Mouse (Mus musculus): ENCODE results near the gene Glyctk. TPM values are rescaled to one million over a fixed set of nuclear protein-coding genes. Genes with fewer than 3 reads are reported as not detected.

Gene Glyctk
- polyA plus RNA-seq, 1 experiment from 2014 or later = 1.5 TPM

DNA sequence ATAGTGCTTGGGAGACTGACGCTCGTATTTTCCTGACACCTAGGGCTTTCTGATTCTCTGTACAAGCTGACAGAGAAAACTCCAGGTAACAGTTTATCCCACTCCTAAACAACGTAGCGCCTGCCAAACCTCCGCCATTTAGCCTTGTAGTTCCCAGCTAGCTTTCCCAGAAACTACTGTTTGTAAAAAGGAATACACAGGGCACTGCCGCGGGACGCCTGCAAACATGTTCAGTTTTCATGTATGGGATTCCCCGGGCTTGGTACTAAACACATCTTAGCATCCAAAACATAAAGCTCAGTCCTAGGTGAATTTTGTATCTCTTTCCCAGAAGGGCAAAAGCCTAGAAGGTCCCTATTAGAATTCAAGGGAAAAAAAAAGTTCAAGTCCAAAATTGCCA lies 1.3 kb upstream of the Glyctk start:
- no peak overlapping the region for H3K27ac ChIP-seq (ENCODE audit: low read depth)
- no peak overlapping the region for H3K9ac ChIP-seq
- DNase-seq = no peak
- no peaks in the 10 kb centered on the region for H3K27me3 ChIP-seq (ENCODE audit: insufficient read depth, low read length)
- no peak for TF ChIP-seq CTCF (IDR thresholded peaks at IDR 0.05; ENCODE audit: low read depth)
- ATAC-seq (ENCODE audit: insufficient read depth) = no peak
- no peaks in the 10 kb centered on the region for H3K36me3 ChIP-seq (ENCODE audit: insufficient read depth)
- peak overlapping the region; percentile 63 for H3K4me2 ChIP-seq
- peak overlapping the region; percentile 55; the same call in 1 of the 2 replicates for H3K4me3 ChIP-seq (ENCODE audit: low read depth, low read length)
- 77% methylated on average over 9 of the region's 9 CpGs for WGBS
- H3K9me3 ChIP-seq (ENCODE audit: low read depth, low read length) = no peaks in the 10 kb centered on the region
- no peaks in the 10 kb centered on the region; the same call in 1 of the 2 replicates for H3K4me1 ChIP-seq (ENCODE audit: insufficient read depth)

DNA sequence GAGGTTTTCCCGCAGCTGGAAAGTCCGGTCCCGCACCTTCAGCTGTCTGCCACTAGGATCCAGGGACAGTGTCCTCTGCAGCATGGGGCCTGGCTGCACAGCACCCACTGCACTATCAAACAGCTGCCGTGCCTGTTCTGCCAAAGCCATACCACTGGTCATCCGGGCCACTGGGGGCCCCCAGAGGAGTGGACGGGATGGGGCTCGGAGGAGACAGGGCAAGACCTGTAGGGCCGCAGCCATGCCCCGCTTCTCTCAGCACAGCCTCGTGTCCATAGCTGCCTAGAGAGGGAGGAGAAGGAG lies 364 bp downstream of the Glyctk start:
- Histone ChIP-seq H3K4me3 (ENCODE audit: low read depth, low read length) (no peak overlapping the region), H3K9me3 (ENCODE audit: low read depth, low read length) (no peaks in the 10 kb centered on the region), H3K27me3 (ENCODE audit: insufficient read depth, low read length) (no peaks in the 10 kb centered on the region), H3K36me3 (ENCODE audit: insufficient read depth) (no peaks in the 10 kb centered on the region), H3K9ac (no peak overlapping the region), H3K4me2 (no peak overlapping the region), H3K4me1 (ENCODE audit: insufficient read depth) (no peaks in the 10 kb centered on the region; the same call in 1 of the 2 replicates), H3K27ac (ENCODE audit: low read depth) (no peak overlapping the region)
- DNase-seq (no peak), ATAC-seq (ENCODE audit: insufficient read depth) (no peak)
- WGBS = 82% methylated on average over 10 of the region's 10 CpGs
- TF ChIP-seq CTCF (IDR thresholded peaks at IDR 0.05; ENCODE audit: low read depth) = no peak; the same call in 1 of the 2 replicates

DNA sequence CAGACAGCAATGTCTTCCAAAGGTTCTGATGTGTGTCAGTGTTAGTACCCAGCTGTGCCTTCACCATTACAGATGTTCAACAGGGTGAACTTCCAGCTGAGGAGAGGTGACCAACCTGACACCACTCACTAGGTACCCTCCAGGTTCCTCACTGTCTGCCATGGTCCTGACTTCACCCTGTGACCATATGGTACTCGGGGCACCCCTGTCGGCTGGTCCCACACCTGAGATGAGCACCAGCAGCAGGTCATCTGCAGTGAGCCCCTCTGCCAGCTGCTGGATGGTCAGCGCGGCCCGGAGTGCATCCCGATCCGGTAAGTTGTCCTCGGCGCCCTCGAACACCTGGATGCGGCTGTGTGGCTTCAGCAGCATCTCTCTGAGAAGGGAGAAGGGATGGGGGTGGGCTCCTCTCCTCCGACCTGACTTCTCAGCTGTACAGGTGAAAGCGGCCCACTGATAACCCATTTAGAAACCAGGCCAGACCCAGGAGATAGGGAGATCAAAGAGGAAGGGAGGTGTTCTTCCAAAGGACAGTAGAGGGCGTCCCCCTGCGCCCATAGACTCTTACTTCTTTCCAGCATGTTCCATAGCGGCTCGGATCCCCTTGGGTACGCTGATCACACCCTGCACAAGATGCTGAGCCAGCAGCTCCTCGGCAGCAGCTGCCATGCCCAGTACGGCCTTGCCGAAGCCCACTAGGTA lies 866 bp downstream of the Glyctk start:
- H3K27ac ChIP-seq (ENCODE audit: low read depth) = no peak overlapping the region
- no peak for DNase-seq

DNA sequence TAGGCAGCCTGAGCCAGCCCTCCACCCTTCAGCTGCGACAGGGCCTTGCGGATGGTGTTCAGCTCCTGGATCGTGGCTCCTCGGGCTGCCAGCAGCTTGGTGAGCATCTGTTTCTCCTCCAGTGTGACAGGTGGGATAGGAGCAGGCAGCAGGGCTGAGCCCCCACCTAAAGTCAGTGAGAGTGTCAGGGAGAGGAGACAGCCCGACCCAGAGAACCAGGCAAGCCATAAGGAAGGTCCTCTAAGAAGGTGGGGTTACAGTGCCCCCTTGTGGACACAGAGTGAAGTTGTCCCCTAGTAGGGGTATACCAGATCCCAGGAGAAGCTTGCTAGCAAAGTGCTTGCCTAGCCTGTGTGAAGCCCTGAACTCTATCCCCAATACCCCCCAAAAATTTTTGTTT lies 1.5 kb downstream of the Glyctk start:
- Histone ChIP-seq H3K4me1 (ENCODE audit: insufficient read depth) (no peaks in the 10 kb centered on the region; the same call in 1 of the 2 replicates), H3K27me3 (ENCODE audit: insufficient read depth, low read length) (no peaks in the 10 kb centered on the region), H3K4me2 (no peak overlapping the region), H3K36me3 (ENCODE audit: insufficient read depth) (no peaks in the 10 kb centered on the region), H3K27ac (ENCODE audit: low read depth) (no peak overlapping the region), H3K4me3 (ENCODE audit: low read depth, low read length) (no peak overlapping the region), H3K9ac (no peak overlapping the region), H3K9me3 (ENCODE audit: low read depth, low read length) (no peaks in the 10 kb centered on the region)
- ATAC-seq (ENCODE audit: insufficient read depth) (peak; percentile 47), DNase-seq (peak; percentile 75)
- 41% methylated on average over 5 of the region's 5 CpGs for WGBS
- TF ChIP-seq CTCF (IDR thresholded peaks at IDR 0.05; ENCODE audit: low read depth) = peak; percentile 82

More for the DNA sequence above, 866 bp downstream of the Glyctk start:
- H3K27me3 ChIP-seq (ENCODE audit: insufficient read depth, low read length) = no peaks in the 10 kb centered on the region
- no peaks in the 10 kb centered on the region for H3K36me3 ChIP-seq (ENCODE audit: insufficient read depth)
- H3K9ac ChIP-seq = no peak overlapping the region
- H3K4me1 ChIP-seq (ENCODE audit: insufficient read depth) = no peaks in the 10 kb centered on the region; the same call in 1 of the 2 replicates
- WGBS = 79% methylated on average over 21 of the region's 21 CpGs
- ATAC-seq (ENCODE audit: insufficient read depth) = no peak
- no peak overlapping the region for H3K4me3 ChIP-seq (ENCODE audit: low read depth, low read length)
- no peak overlapping the region for H3K4me2 ChIP-seq
- 0 out of 2 replicates have a peak, but pooled peaks have one; percentile 15 for TF ChIP-seq CTCF (IDR thresholded peaks at IDR 0.05; ENCODE audit: low read depth)
- no peaks in the 10 kb centered on the region for H3K9me3 ChIP-seq (ENCODE audit: low read depth, low read length)

DNA sequence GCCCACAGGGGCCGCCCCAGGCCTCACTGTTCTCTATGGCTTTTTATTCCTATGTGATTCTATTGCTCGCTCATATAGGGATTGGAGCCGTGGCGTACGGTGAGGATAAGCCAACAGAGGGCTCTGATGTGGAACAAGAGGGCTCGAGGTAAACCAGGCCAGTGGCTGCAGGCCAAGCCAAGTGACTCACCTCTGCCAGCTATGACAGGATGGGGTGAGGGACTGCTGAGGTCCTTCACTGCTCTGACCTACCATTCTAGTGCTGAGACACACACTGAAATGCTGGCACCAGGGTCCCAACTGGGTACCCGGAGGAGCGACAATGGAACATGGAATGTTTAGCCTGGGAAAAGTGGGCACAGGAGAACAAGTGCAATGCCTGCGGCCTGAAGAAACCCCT lies 3.8 kb downstream of the Glyctk start:
- Histone ChIP-seq H3K9me3 (ENCODE audit: low read depth, low read length) (no peaks in the 10 kb centered on the region), H3K4me2 (no peak overlapping the region), H3K9ac (no peak overlapping the region), H3K27me3 (ENCODE audit: insufficient read depth, low read length) (peaks cover 17% of the 10 kb centered on the region), H3K36me3 (ENCODE audit: insufficient read depth) (no peaks in the 10 kb centered on the region), H3K27ac (ENCODE audit: low read depth) (no peak overlapping the region), H3K4me1 (ENCODE audit: insufficient read depth) (no peaks in the 10 kb centered on the region), H3K4me3 (ENCODE audit: low read depth, low read length) (no peak overlapping the region)
- no peak for DNase-seq
- no peak for ATAC-seq (ENCODE audit: insufficient read depth)
- WGBS = 81% methylated on average over 9 of the region's 9 CpGs
- no peak for TF ChIP-seq CTCF (IDR thresholded peaks at IDR 0.05; ENCODE audit: low read depth)

DNA sequence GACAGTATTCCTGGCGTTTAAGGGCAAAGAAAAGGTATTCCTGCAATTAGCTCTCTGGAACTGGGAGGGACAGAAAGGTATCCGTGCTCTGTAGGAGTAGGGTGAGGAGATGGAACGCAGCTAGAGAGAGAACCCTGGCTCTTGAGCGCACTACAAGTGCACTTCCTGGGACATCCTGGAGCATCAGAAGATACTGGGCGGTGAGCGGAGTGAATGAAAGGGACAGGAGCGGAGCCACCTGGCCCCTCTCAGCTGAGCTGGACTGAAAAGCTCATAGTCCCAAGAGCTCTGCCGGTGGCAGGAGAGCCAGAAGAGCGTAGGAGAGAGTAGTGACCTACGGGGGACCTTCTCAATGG lies 8.6 kb downstream of the Glyctk start:
- H3K27me3 ChIP-seq (ENCODE audit: insufficient read depth, low read length) = peaks cover 40% of the 10 kb centered on the region
- peak overlapping the region; percentile 34 for H3K4me3 ChIP-seq (ENCODE audit: low read depth, low read length)
- H3K9ac ChIP-seq = 0 out of 2 replicates have a peak overlapping the region, but pooled peaks have one; percentile 6
- 20% methylated on average over 10 of the region's 10 CpGs for WGBS
- no peak for TF ChIP-seq CTCF (IDR thresholded peaks at IDR 0.05; ENCODE audit: low read depth)
- peak overlapping the region; percentile 65 for H3K4me2 ChIP-seq
- H3K4me1 ChIP-seq (ENCODE audit: insufficient read depth) = no peaks in the 10 kb centered on the region
- no peak for ATAC-seq (ENCODE audit: insufficient read depth)
- no peaks in the 10 kb centered on the region for H3K9me3 ChIP-seq (ENCODE audit: low read depth, low read length)
- H3K36me3 ChIP-seq (ENCODE audit: insufficient read depth) = no peaks in the 10 kb centered on the region
- DNase-seq = no peak
- no peak overlapping the region for H3K27ac ChIP-seq (ENCODE audit: low read depth)

DNA sequence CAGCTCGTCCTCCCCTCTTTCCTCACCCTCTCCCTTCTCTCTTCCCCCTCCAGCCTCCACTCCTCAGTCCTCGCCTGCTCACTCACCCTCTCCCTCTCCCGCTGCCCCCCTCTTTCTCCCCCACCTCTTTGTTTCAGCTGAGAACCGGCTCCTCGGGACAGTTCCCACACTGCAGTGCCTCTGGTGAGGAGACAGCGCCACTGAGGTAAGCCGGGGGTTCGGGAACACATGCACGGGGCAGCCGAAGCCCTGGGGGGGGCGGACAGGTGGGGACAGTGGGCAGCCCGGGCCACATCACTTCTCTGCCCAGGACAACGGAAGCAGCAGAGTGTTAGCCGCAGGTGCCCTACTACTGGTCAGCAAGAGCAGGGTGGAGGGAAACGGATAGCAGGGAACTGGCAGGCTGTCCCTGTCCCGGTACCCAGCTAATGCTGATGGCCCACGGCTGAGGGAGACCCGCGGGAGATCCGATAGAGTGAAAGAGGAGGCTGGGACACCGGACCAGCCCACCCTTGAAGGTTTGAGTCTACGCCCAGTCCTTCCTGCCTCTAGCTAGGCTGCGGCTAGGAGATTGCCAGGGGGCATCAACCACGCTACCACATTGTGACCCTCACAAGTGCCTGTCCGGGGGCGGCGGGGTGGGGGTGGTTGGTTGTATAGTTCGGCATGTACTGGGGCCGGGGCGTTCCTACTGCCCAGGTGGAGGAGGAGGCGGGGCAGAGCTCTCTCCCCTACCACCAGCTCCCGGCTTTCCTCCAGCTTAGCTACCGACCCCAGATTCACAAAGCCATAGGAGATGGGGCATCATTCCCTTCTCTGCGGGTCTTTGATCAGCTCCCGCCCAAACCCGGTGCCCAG lies 9.2 kb downstream of the Glyctk start:
- H3K27ac ChIP-seq (ENCODE audit: low read depth) = no peak overlapping the region
- WGBS = under 1% methylated on average over 36 of the region's 36 CpGs
- H3K4me3 ChIP-seq (ENCODE audit: low read depth, low read length) = peak overlapping the region; percentile 34
- peak; percentile 28 for DNase-seq
- peak overlapping the region; percentile 65 for H3K4me2 ChIP-seq
- H3K36me3 ChIP-seq (ENCODE audit: insufficient read depth) = no peaks in the 10 kb centered on the region
- H3K4me1 ChIP-seq (ENCODE audit: insufficient read depth) = no peaks in the 10 kb centered on the region
- H3K9me3 ChIP-seq (ENCODE audit: low read depth, low read length) = no peaks in the 10 kb centered on the region
- peak; percentile 71 for ATAC-seq (ENCODE audit: insufficient read depth)
- H3K27me3 ChIP-seq (ENCODE audit: insufficient read depth, low read length) = peaks cover 40% of the 10 kb centered on the region
- TF ChIP-seq CTCF (IDR thresholded peaks at IDR 0.05; ENCODE audit: low read depth) = no peak
- peak overlapping the region; percentile 6; the same call in 1 of the 2 replicates for H3K9ac ChIP-seq
